Mouse (Mus musculus) liver, postnatal 0 days (tissue): ENCODE results near the gene Igfbp7.

Source experiments
- CTCF ChIP-seq: sonication (generic); IDR thresholded peaks from 2 replicates; pipeline ENCODE4 v1.5.1; 2016; ENCODE audit warnings: antibody characterized with exemption, low read depth
- EP300 ChIP-seq: IDR thresholded peaks from 2 replicates; pipeline ENCODE4 v1.6.1; 2016; ENCODE audit warnings: antibody characterized with exemption, low read depth, mild to moderate bottlenecking

GRCm38 (mm10) chr5:77442856-77443623, 35.2 kb upstream of the Igfbp7 start:
- TF ChIP-seq EP300 = no peak
- TF ChIP-seq CTCF = no peak
